Mouse (Mus musculus) liver, adult 2 months (tissue): Measurements from ENCODE around the gene Gadd45a.

Experiments
- CTCF ChIP-seq: fragments of 200-500 bp; IDR thresholded peaks from 2 replicates; pipeline ENCODE4 v1.5.1; 2011; ENCODE audit warnings: low read depth, low read length, control low read depth
- POLR2A ChIP-seq: fragments of 200-500 bp; IDR thresholded peaks from 2 replicates; pipeline ENCODE4 v1.6.1; 2011; ENCODE audit warnings: low read length, control low read depth; ENCODE audit not compliant: insufficient read depth; ENCODE audit errors: extremely low read depth

DNA sequence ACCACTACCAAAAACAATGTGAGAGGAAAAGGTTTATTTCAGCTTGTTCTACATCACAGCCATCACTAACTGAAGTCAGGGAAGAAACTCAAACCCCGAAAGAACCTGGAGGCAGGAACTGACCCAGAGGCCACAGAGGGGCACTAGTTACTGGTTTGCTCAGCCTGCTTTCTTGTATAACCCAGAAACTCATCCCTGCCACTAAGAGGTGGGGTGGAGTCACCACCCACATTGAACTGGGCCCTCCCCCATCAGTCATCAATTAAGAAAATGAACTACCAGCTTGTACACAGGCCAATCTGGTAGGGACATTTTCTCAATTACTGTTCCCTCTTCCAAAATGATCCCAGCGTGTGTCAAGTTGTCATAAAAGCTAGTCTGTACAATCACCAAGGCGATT lies 10.6 kb downstream of the Gadd45a start:
- TF ChIP-seq POLR2A (no peak), CTCF (no peak)
